Mouse (Mus musculus): ENCODE measurements around the gene Ap5b1. TPM values are rescaled to one million over a fixed set of nuclear protein-coding genes. Genes with fewer than 3 reads are reported as not detected.

Ap5b1 gene
- total RNA-seq (2015; ENCODE audit: low replicate concordance) (3.8 and 8.3 TPM in 2 replicates), total RNA-seq (2017; ENCODE audit: low replicate concordance) (6.4 and 11.0 TPM in 2 replicates)

DNA sequence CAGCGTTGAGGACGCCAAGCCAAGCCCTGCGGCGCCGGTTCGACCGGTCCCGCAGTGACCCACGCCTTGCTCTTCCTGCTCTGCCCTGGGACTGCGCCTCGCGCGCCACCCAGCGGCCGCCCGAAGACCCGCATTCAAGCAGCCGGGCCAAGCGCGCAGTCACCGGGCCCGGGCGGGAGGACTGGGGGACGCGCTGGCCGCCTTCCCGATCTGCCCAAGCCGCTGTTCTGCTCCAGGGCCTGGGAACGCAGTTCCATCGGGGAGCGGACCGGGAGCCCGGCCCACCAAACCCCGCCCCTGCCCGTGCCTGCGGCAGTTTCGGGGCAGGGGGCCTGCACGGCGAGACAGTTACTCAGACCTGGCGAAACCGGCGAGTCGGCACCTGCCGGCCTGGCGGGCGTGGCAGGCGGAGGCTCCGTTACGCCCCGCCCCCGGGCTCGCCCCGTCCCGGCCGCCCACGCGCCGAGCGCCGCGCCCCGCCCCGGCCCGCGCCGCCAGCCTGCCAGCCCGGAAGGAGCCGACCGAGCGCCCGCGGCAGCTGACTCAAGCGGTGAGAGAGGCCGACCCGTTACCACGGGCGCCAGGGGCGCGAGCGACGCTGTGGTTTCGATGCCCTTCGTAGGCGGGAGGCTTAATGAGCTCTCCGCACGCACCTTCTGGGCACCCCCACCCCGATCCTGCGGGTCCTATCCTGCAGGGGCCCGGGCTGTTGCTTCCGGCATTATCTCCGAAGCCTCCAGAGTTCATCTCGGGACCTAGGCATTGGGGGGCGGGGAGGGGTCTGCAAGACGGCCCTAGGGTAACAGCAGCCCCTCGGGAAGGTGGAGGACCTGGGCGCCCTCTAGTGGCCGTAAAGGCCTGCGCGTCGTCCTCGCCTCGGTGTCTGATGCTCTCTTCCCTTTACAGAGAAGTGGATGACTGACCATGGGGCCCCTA is at the start of gene Ap5b1:
Gene Ap5b1, plus strand, starts transcription at position 492 of the 936 bp plus-strand sequence.
- peak; percentile 73 for ATAC-seq (replicated peaks; ENCODE audit: low FRiP score, poor library complexity, severe bottlenecking)

DNA sequence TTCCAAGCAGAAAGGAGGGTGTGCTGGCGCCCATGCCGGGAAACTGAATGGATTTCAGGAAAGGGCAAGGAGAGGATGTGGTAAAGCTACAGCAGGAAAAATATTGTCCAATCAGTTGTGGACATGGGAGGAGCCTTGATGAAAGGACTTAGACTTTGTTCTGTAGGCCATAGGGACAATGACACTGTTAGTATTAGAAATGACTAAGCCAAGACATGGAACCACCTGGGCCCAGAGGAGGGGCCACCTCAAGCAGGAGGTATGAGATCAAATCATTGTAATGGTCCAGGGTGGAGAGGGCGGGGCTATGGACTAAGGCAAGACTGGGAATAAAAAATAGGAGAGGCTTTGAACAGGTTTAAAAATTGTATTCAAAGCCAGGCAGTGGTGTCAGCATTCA is 49.1 kb upstream of the Ap5b1 start:
- no peak for ATAC-seq (replicated peaks; ENCODE audit: low FRiP score, poor library complexity, severe bottlenecking)

DNA sequence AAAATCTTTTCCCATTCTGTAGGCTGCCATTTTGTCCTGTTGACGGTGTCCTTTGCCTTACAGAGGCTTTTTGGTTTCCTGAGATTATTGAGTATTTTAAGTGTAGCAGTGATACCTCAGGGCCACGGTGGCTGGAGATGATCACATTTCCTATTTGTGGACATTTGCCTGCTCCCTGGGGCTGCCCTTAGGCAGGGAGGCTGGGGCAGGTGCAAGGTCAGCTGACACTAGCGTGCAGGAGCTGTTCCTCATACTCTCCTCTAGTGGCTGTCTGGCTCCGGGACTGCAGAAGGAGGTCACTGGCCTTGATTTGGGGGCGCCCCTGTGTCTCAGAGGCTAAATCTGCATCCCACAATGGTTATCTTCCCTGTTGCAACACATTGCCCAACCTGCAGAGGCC is 42.6 kb upstream of the Ap5b1 start:
- no peak for ATAC-seq (replicated peaks; ENCODE audit: low FRiP score, poor library complexity, severe bottlenecking)

DNA sequence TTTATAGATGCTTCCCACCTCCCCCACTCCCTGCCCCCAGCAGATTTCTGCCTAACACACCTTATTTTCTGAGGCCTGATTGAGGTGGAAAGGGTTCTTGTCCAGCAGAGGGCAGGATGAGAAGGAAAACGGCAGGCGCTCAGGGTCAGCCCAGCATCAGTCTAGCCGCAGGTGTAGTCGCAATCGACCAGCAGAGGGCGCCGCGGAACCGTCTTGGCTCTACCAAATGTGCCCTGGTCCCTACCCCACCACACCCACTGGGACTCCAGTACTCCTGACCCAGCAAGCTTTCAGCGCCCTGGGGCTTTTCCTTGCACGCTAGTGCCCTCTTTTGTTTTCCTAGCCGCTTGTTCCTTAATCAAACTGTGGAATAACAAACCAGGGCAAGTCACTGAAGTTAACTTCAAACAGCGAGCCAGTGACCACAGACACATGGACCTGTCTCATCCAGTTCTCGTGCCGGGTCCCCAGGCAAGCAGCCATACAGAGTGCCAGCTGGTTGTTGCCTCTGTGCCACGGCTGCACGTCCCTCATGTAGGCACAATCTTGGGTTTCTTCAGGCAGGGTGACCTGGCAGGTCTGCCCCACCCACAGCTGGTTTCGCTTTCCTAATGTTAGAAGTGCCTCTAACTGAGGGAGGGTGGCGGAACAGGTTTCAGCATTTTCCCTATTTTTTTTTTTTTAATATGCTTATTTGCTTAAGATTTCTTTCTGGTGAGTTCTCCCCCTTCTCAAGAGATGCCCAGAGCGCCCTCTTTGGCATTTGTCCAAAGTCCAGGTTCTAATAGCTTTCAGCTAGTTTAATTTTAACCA is 38.3 kb upstream of the Ap5b1 start:
- ATAC-seq (replicated peaks; ENCODE audit: low FRiP score, poor library complexity, severe bottlenecking): peak; percentile 99

DNA sequence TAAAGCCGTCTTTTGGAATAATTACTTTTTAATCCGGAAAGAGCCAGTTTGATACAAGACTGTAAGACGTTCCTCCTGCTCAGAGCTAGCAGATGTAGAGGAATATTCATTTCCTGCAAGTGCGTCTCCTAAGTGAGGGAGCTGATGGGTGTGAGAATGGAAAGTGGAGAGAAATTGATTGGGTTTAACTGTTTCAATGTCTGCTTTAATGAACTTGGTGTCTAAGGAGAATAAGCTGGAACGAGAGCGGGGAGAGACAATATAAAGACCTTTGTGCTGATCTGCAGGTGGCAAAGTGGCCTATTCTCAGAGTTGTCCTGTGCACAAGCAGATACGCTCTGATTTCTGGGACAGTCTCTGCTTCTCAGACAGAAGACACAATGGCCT is 37.7 kb upstream of the Ap5b1 start:
- no peak for ATAC-seq (replicated peaks; ENCODE audit: low FRiP score, poor library complexity, severe bottlenecking)

DNA sequence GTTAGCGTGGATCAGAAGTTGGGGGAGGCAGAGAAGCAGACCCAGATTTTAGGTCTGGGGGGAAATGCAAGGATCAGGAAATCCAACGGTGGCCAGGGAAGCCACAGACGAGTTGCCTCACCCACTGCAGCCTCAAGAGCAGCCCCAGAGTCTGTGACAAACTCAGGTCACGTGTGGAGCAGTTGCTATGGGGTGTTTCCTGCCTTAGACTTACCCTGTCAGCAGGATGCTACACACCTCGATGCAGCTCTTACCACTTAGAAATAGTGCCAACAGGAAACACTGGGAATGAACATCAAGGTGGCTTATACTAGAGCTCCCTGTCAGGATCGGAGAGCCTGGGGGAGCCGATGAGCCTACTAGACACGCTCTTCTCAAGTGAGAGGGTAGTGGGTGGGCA is 35.3 kb upstream of the Ap5b1 start:
- no peak for ATAC-seq (replicated peaks; ENCODE audit: low FRiP score, poor library complexity, severe bottlenecking)

DNA sequence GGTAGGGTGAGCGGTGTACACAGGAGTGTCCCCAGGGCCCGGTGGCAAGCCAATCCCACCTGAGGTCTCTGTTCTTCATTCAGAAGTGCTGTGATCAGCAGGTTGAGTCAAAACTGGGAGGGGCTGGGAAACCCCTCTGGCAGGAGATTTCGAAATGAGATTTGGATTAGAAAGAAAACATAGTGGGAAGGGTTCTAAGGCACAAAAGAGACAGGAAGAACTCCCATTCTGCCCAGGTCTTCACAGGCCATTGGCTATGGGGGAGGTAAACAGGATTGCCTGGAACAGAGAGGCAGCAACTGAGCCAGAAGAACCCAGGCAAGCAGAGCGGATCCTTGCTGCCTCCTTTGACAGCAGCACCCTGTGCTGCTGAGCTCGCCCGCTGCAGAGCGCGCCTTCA is 29.0 kb upstream of the Ap5b1 start:
- ATAC-seq (replicated peaks; ENCODE audit: low FRiP score, poor library complexity, severe bottlenecking): no peak

DNA sequence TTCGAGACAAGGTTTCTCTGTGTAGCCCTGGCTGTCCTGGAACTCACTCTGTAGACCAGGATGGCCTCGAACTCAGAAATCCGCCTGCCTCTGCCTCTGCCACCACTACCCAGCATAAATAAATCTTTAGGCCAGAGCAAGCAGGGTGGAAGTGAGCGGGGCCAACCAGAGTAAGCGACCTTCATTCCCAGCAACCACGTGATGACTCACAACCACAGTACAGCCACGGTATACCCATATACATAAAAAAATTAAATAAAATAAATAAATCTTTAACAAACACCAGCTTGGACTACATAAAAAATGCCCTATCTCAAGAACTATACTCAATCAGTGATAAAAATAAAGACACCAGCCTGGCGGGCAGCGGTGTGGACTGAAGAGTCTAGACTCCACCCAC is 24.5 kb upstream of the Ap5b1 start:
- no peak for ATAC-seq (replicated peaks; ENCODE audit: low FRiP score, poor library complexity, severe bottlenecking)

- ATAC-seq (replicated peaks; ENCODE audit: low FRiP score, poor library complexity, severe bottlenecking): no peak
Observed at GRCm38 (mm10) chr19:5544031-5544430, 23.8 kb upstream of the Ap5b1 start.

- no peak for ATAC-seq (replicated peaks; ENCODE audit: low FRiP score, poor library complexity, severe bottlenecking)
Observed at GRCm38 (mm10) chr19:5547471-5548056, 20.3 kb upstream of the Ap5b1 start.

GRCm38 (mm10) chr19:5553802-5554201 is 14.0 kb upstream of the Ap5b1 start:
- ATAC-seq (replicated peaks; ENCODE audit: low FRiP score, poor library complexity, severe bottlenecking): no peak

DNA sequence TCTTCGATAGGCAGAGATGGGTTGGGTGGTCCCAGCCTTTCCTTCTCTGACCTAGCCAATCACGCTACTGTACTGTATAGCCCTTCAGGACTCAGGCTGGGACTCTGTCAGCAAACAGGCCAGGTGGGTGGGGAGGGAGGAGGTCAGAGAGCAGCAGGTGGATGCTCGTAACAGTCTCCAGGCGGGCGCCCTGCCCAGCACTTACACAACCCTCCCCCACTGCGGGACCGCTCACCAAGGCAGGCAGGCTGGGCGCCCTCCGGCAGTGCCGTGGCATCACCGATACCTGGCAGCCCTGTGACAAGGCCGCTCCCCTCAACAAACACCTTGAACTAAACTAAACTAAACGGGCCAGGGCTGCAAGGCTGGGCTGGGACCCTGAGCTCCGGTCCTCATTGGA is 13.6 kb upstream of the Ap5b1 start:
- no peak for ATAC-seq (replicated peaks; ENCODE audit: low FRiP score, poor library complexity, severe bottlenecking)

GRCm38 (mm10) chr19:5558169-5558568 is 9.7 kb upstream of the Ap5b1 start:
- no peak for ATAC-seq (replicated peaks; ENCODE audit: low FRiP score, poor library complexity, severe bottlenecking)

DNA sequence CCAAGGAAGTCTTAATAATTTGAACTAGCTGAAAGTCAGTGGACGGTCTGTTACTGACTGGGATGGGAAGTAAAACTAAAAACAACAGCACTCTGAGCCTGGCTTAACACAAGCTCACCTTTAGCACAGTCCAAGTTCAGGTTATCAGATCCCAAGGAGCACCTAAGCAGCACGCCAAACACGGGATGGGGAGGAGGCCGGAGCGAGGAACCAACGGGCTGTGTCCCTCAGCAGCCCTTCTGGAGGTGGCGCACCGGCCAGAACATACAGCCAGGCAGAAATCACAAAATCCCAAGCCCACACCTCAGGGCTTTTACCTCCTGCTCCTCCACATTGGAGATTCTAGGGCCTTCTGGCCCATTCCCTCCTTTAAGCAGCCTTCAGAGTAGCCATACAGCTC is 9.1 kb upstream of the Ap5b1 start:
- no peak for ATAC-seq (replicated peaks; ENCODE audit: low FRiP score, poor library complexity, severe bottlenecking)

- no peak for ATAC-seq (replicated peaks; ENCODE audit: low FRiP score, poor library complexity, severe bottlenecking)
Observed at GRCm38 (mm10) chr19:5559229-5559628, 8.6 kb upstream of the Ap5b1 start.

- no peak for ATAC-seq (replicated peaks; ENCODE audit: low FRiP score, poor library complexity, severe bottlenecking)
Observed at GRCm38 (mm10) chr19:5559631-5560456, 8.0 kb upstream of the Ap5b1 start.

- ATAC-seq (replicated peaks; ENCODE audit: low FRiP score, poor library complexity, severe bottlenecking): no peak
Observed at GRCm38 (mm10) chr19:5560457-5561041, 7.3 kb upstream of the Ap5b1 start, which contains the start of gene Ovol1. TSS of gene Ovol1 (minus strand) at chr19:5560646.

- ATAC-seq (replicated peaks; ENCODE audit: low FRiP score, poor library complexity, severe bottlenecking): no peak
Observed at GRCm38 (mm10) chr19:5561252-5561790, 6.5 kb upstream of the Ap5b1 start.

- ATAC-seq (replicated peaks; ENCODE audit: low FRiP score, poor library complexity, severe bottlenecking): no peak
Observed at GRCm38 (mm10) chr19:5561886-5562285, 5.9 kb upstream of the Ap5b1 start.

Measured in erythroid progenitor cell, adult 5-6 weeks (primary cell).